Mouse (Mus musculus) liver, postnatal 0 days (tissue): ENCODE results near the gene Macrod2.

Experiments
- CTCF ChIP-seq: sonication (generic); IDR thresholded peaks from 2 replicates; pipeline ENCODE4 v1.5.1; 2016; ENCODE audit warnings: antibody characterized with exemption, low read depth
- EP300 ChIP-seq: IDR thresholded peaks from 2 replicates; pipeline ENCODE4 v1.6.1; 2016; ENCODE audit warnings: antibody characterized with exemption, low read depth, mild to moderate bottlenecking

GRCm38 (mm10) chr2:141288494-141288893, 893.4 kb downstream of the Macrod2 start:
- TF ChIP-seq EP300 = peak; percentile 35; the same call in 1 of the 2 replicates
- TF ChIP-seq CTCF = no peak
